29 mouse cellular contexts compared by ENCODE assay signal in genomic region chr6:12107786-12108185, GRCm38 (mm10).
DNase-seq lines count a peak whose midpoint lies in the region; ATAC-seq and TF ChIP-seq lines count a peak whose summit lies in the region.
"Had no signal": no experiment of that assay in that cellular context is flagged by ENCODE, and none has a peak within 500 bp of the region (broad histone marks: within the 10 kb centered on the region; RNA-seq: fewer than 3 reads in every experiment).

No protein-coding gene starts in this region.

- no peak for TF ChIP-seq POLR2A in CH12.LX (IDR thresholded peaks at IDR 0.05; ENCODE audit: low read depth, low read length)

- no peak for DNase-seq in heart, postnatal 14 days
- DNase-seq in CH12.LX (ENCODE audit: extremely low read depth) (peak; percentile 17), ES-CJ7 (ENCODE audit: low read depth, low spot score) (peak; percentile 70)
- DNase-seq in yolk sac, embryonic 10.5 days (ENCODE audit: low spot score), result peak; percentile 23
- no peak for DNase-seq in cerebellum, adult 11-12 months
- DNase-seq: adrenal gland, postnatal 10 days; cerebellum, adult 9-10 months; cerebellum, postnatal 36 days; embryo, embryonic 11 days; forebrain, postnatal 0 days; gastrocnemius, postnatal 10 days; kidney, adult 11 months; kidney, postnatal 25 days; right cerebral cortex, postnatal 4 days; thymus, adult 2 months; thymus, postnatal 36 days had no signal

- H3K4me3 ChIP-seq in heart, embryonic 13.5 days, result no peak overlapping the region
- no peak overlapping the region for H3K4me3 ChIP-seq in CH12.LX (replicated peaks in 1 of 3; ENCODE audit: low read depth in 2 of 3, low read length in 2 of 3, poor library complexity in 1 of 3)
- H3K4me3 ChIP-seq: embryonic facial prominence, embryonic 15.5 days; forebrain, embryonic 12.5 days; hindbrain, embryonic 12.5 days; kidney, embryonic 15.5 days; layer of hippocampus, adult 2 months; left cerebral cortex, adult 2 months; limb, embryonic 13.5 days; lung, embryonic 15.5 days; midbrain, embryonic 10.5 days; neural tube, embryonic 13.5 days had no signal

- H3K9ac ChIP-seq in heart, embryonic 13.5 days, result no peak overlapping the region
- no peak overlapping the region for H3K9ac ChIP-seq in CH12.LX (ENCODE audit: insufficient read depth, low read depth)
- H3K9ac ChIP-seq: embryonic facial prominence, embryonic 15.5 days; forebrain, embryonic 12.5 days; forebrain, postnatal 0 days; hindbrain, embryonic 12.5 days; kidney, embryonic 15.5 days; limb, embryonic 13.5 days; lung, embryonic 15.5 days; neural tube, embryonic 13.5 days had no signal

- H3K4me1 ChIP-seq in heart, embryonic 13.5 days, result no peaks in the 10 kb centered on the region
- peaks cover 0 to 28% of the 10 kb centered on the region in 2 experiments; a peak in 2 of 4 replicates for H3K4me1 ChIP-seq in CH12.LX (ENCODE audit: control insufficient read depth in 1 of 2, insufficient read depth in 2 of 2)
- H3K4me1 ChIP-seq: embryonic facial prominence, embryonic 15.5 days; forebrain, embryonic 12.5 days; hindbrain, embryonic 12.5 days; limb, embryonic 13.5 days; lung, embryonic 15.5 days; midbrain, embryonic 10.5 days; neural tube, embryonic 13.5 days had no signal

- H3K79me2 ChIP-seq in CH12.LX (replicated peaks; ENCODE audit: control insufficient read depth, extremely low read depth, insufficient read depth, poor library complexity, severe bottlenecking), result no peaks in the 10 kb centered on the region

- dilution Hi-C loops in CH12.LX (cut with MboI; ENCODE audit: extremely low pct_ligation_motif_present, extremely low pct_unique_long_range_greater_than_20kb, low sequenced_read_pairs), result no loop called here

- no peaks in the 10 kb centered on the region for H3K9me3 ChIP-seq in heart, embryonic 13.5 days
- no peaks in the 10 kb centered on the region for H3K9me3 ChIP-seq in CH12.LX (replicated peaks; ENCODE audit: low read length)
- H3K9me3 ChIP-seq: embryonic facial prominence, embryonic 15.5 days; forebrain, embryonic 12.5 days; hindbrain, embryonic 12.5 days; kidney, embryonic 15.5 days; limb, embryonic 13.5 days; lung, embryonic 15.5 days; midbrain, embryonic 10.5 days; neural tube, embryonic 13.5 days had no signal

- peak overlapping the region; percentile 3 for H3K4me2 ChIP-seq in heart, embryonic 13.5 days
- no peak overlapping the region for H3K4me2 ChIP-seq in CH12.LX (ENCODE audit: insufficient read depth, low read depth, poor library complexity, severe bottlenecking)
- H3K4me2 ChIP-seq: embryonic facial prominence, embryonic 15.5 days; forebrain, embryonic 12.5 days; hindbrain, embryonic 12.5 days; limb, embryonic 13.5 days; liver, embryonic 11.5 days; lung, embryonic 15.5 days; neural tube, embryonic 13.5 days had no signal

- H3K27me3 ChIP-seq in heart, embryonic 13.5 days (replicated peaks), result no peaks in the 10 kb centered on the region
- no peaks in the 10 kb centered on the region for H3K27me3 ChIP-seq in CH12.LX (replicated peaks)
- H3K27me3 ChIP-seq: embryonic facial prominence, embryonic 15.5 days; forebrain, embryonic 12.5 days; hindbrain, embryonic 12.5 days; kidney, embryonic 15.5 days; limb, embryonic 13.5 days; lung, embryonic 15.5 days; neural tube, embryonic 13.5 days had no signal

- no peak for TF ChIP-seq RAD21 in CH12.LX (IDR thresholded peaks at IDR 0.05; ENCODE audit: low read depth, low read length)

- no peak overlapping the region for H3K27ac ChIP-seq in heart, embryonic 13.5 days (replicated peaks)
- H3K27ac ChIP-seq in CH12.LX (ENCODE audit: insufficient read depth, low read depth), result no peak overlapping the region
- H3K27ac ChIP-seq: embryonic facial prominence, embryonic 15.5 days; forebrain, embryonic 12.5 days; hindbrain, embryonic 12.5 days; hindbrain, postnatal 0 days; kidney, embryonic 15.5 days; layer of hippocampus, adult 2 months; left cerebral cortex, adult 2 months; limb, embryonic 13.5 days; lung, embryonic 15.5 days; midbrain, embryonic 10.5 days; neural tube, embryonic 13.5 days had no signal

- in situ Hi-C loops in CH12.LX (cut with MboI; ENCODE audit: low pct_ligation_motif_present, low pct_unique_long_range_greater_than_20kb, low sequenced_read_pairs), result no loop called here

- no peak for TF ChIP-seq CTCF in CH12.LX (conservative IDR thresholded peaks at IDR 0.05 in 1 of 2, IDR thresholded peaks at IDR 0.05 in 1 of 2; ENCODE audit: low read depth in 2 of 2, low read length in 2 of 2)

- no peaks in the 10 kb centered on the region for H3K36me3 ChIP-seq in heart, embryonic 13.5 days
- peaks cover 8 to 27% of the 10 kb centered on the region in 2 experiments for H3K36me3 ChIP-seq in CH12.LX (replicated peaks in 1 of 2; ENCODE audit: control insufficient read depth in 1 of 2, insufficient read depth in 1 of 2, low read length in 1 of 2)
- H3K36me3 ChIP-seq: embryonic facial prominence, embryonic 15.5 days; forebrain, embryonic 12.5 days; hindbrain, embryonic 12.5 days; kidney, embryonic 15.5 days; limb, embryonic 13.5 days; lung, embryonic 15.5 days; midbrain, embryonic 10.5 days; neural tube, embryonic 13.5 days had no signal

- intact Hi-C loops in heart, postnatal 14 days (cut with DNase I), result no loop called here

- TF ChIP-seq EP300 in CH12.LX (IDR thresholded peaks at IDR 0.05; ENCODE audit: low read length), result no peak

- WGBS in heart, embryonic 13.5 days, result 18% methylated on average over 8 of the region's 8 CpGs

- no peak for ATAC-seq in heart, embryonic 13.5 days (ENCODE audit: extremely low read depth, insufficient number of reproducible peaks, low FRiP score, low TSS enrichment)
- ATAC-seq: forebrain, postnatal 0 days; hindbrain, postnatal 0 days had no signal

TF ChIP-seq in CH12.LX, 34 proteins besides CTCF, POLR2A, EP300 and RAD21:
- TF ChIP-seq MAX (IDR thresholded peaks at IDR 0.05; ENCODE audit: low read length), result no peak

Comparison
In these comparisons a context has a peak if more than half of its experiments do, and no peak if none do; other contexts are left out.
1. DNase-seq: peak in CH12.LX (single experiment), ES-CJ7 (single experiment) and yolk sac, embryonic 10.5 days (single experiment); none in heart, postnatal 14 days (0 of 2) and cerebellum, adult 11-12 months (single experiment).